Mouse (Mus musculus) T-cell, adult 2 months (primary cell): ENCODE results near the gene Ube2i.

ENCODE experiments used
- DNase-seq: peaks from one replicate; pipeline ENCODE4 v3.0.0; 2022; ENCODE audit warnings: low spot score

Gene Ube2i

DNA sequence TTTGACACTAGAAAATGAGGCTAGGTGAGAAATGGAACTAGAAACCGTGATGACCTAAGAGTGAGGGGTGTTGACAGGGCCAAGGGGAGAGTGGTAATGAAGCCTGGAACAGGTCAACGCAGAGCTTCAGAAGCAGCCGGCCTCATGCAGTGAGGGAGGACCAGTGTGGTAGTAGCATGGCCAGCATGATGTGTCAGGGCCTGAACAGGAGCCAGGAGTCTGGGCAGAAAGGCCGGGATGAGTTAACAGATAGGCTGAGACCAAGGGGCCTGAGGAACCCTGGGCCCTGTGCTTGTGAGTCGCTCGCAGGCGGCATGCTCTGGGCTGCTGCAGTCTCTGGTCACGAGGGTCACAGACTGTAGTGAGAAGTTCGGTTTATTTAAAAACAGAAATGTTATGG lies 55.5 kb downstream of the Ube2i start:
- no peak for DNase-seq

DNA sequence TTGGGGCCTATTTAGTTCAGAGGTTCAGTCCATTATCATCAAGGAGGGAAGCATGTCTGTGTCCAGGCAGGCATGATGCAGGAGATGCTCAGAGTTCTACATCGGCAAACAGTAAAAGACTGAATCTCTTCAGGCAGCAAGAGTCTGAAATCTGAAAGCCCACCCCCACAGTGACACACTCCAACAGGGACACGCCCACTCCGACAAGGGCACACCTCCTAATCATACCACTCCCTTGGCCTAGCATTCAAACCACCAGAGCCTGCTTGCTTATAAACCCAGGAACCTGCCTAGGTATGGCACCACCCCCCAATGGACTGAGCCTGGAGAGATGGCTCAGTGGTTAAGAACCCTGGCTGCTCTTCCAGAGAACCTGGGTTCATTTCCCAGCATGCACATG lies 59.0 kb downstream of the Ube2i start:
- DNase-seq: no peak
